Mouse (Mus musculus) heart, postnatal 4 days (tissue): Measurements from ENCODE around the gene Dennd5b. TPM values are rescaled to one million over a fixed set of nuclear protein-coding genes. Genes with fewer than 3 reads are reported as not detected.

Experiments
- DNase-seq: peaks from one replicate; pipeline ENCODE4 v3.0.0; 2021
- total RNA-seq, 2 experiments: library from RNA; stranded (reverse); gene quantifications; 2 replicates each; pipeline ENCODE4 v1.2.3; 2021

Dennd5b gene
- total RNA-seq, 2 experiments from 2014 or later, result 37.9 to 41.0 TPM

DNA sequence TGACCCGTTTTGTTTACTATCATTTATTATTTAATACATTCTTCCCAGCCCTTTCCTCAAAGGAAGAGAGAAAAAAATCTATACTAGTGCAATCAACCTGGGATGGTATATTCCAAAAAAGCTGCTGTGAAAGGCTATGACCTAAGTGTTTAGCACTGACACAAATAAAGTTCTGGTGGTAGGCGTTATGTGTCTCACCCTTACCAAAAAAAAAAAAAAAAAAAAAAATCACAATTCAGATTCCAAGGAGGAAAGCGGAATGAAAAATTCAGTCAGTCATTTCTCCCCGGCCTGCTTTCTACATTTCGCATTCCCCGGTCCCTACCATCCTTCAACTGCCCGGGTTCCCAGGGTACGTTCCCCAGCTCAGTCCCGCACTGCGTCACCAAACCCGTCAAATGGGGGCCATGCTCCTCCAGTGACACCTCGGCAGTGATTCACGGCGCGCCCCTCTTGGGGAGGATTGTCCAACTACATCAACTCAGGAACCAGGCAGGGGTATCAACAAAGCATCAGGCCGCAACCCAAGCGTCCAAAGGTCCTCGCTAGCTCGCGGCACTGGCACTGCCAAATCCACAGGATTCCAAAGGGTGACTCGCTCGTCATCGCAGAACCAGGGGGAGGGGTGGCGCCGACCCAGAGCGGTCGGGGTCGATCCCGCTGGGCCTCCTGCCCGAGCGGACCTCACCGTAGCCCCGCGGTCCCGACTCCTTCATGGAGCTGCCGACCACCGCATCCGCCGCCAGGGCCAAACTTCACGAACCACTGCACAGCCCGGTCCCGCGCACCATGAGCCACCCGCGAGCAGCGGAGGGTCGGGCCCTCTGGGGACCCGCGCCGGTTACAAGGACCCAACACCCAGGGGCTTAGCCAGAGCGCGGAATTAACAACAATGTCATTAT, 1.1 kb downstream of the Dennd5b start:
- peak; percentile 66 for DNase-seq

DNA sequence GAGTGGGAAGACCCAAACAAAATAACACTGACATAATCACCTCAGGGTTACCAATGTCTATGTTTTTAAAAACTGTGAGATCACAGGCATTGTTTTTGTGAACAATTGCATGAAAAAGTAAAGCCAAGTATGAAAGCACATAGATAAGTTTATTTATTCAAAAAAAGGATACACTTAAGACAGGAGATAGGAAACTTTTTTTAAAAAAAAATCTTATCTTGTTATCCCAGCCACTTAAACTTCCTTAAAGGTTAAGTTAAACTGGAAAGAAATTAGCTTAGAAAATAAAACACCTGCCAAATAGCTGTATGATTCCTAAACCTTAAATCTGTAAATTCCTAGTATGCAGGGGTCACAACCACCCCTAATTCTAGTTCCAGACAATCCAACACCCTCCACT, 2.5 kb downstream of the Dennd5b start:
- no peak for DNase-seq

GRCm38 (mm10) chr6:149097276-149097675, 4.2 kb downstream of the Dennd5b start:
- DNase-seq, result no peak

GRCm38 (mm10) chr6:149096233-149096632, 5.2 kb downstream of the Dennd5b start:
- DNase-seq, result no peak

GRCm38 (mm10) chr6:149095389-149095788, 6.1 kb downstream of the Dennd5b start:
- peak; percentile 23 for DNase-seq

- no peak for DNase-seq
These were observed 6.9 kb downstream of the Dennd5b start for GRCm38 (mm10) chr6:149094555-149094954.

- DNase-seq, result peak; percentile 30
These were observed 8.0 kb downstream of the Dennd5b start for GRCm38 (mm10) chr6:149093465-149093864.

GRCm38 (mm10) chr6:149092406-149092805, 9.1 kb downstream of the Dennd5b start:
- DNase-seq, result no peak

DNA sequence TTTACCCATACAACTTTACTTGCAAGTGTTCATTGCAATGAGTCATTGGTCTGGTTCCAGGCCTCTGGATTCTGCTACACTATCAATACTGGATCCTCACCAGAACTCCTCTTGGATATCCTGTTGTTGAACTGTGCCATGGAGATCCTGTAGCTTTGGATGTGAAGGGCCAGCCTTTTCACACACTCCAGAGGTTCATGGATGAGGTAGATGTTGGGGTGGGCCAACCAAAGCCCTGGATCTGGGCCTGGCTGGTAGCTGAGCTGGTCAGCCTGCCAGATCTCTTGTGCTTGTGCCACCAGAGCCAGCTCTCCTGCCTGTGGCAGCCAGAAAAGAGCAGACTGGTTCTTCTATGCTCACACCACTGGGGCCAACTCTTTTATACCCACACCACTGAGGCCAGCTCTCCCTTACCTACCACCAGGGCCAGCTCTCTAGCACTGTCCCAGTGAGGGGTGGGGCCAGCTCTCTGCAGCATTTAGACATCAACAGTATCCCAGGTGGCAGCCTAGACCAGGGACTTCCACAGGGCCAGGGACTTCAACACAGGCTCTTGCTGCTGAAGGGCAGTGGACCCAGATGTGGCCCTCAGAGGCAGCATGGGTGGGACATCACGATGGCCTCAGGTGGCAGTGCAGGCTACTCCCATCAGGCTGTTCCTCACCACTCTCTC, 24.2 kb downstream of the Dennd5b start:
- DNase-seq, result no peak

DNA sequence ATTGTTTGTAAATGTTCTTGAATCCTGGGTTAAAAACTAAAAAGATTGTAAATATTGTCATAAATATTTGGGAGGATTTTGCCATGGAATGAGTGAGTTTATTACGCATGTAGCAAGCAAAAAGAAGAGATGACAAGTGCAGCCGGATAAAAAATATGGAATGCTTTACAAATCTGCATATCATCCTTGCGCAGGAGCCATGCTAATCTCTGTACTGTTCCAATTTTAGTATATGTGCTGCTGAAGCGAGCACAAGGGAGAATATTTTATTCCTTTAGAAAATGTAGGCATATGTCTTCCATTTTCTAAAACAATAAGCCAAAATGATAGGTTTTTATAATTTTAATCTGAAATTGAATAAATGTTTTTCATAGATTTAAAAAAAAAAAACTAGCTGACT, 27.6 kb downstream of the Dennd5b start:
- no peak for DNase-seq

GRCm38 (mm10) chr6:149072873-149073272, 28.6 kb downstream of the Dennd5b start:
- DNase-seq, result no peak

DNA sequence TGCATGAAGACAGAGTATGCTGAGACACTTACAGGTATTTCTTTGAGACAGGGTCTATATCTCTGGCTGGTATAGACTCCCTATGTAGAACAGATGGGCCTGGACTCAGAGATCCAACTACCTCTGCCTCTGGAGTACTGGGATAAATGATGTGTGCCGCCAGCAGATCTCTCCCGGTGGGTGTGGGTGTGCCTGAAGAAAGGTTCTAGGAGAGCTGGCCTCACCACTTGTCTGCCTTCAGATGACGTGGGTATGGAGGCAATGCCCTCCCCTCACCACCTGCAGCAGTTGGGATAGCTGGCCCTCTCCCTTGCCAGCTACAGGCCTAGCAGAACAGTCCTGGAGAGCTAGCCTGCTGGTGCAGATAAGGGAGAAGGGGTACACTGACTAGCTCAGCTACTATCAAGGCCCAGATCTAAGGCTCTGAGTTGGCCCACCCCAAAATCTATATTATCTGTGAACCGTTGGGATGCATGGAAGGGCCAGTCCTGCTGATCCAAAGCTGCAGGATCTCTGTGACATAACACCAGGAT, 30.8 kb downstream of the Dennd5b start:
- no peak for DNase-seq

- DNase-seq, result no peak
These were observed 38.1 kb downstream of the Dennd5b start for GRCm38 (mm10) chr6:149063382-149063781.

- no peak for DNase-seq
These were observed 40.7 kb downstream of the Dennd5b start for GRCm38 (mm10) chr6:149060670-149061387.

DNA sequence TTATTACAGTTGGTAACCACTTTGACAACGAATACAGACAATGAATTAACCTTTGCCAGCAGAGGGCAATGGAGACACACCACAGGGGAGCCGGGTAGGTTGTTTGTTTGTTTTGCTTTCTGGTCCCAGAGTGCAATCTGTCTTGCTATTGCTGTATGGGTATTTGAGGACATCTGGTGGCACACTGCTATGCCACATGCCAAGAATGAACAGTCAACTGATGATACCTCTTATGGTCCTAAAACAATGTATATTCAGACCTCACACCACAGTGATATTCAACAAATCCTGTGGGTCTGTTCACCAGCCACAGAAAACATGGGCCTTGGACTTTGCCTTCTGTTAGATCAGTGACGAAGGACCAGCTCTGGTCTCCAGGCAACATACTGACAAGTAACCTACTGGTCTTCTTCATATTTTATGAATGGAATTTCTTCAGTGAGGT, 43.5 kb downstream of the Dennd5b start:
- DNase-seq, result peak; percentile 43

- DNase-seq, result no peak
These were observed 46.7 kb downstream of the Dennd5b start for GRCm38 (mm10) chr6:149054780-149055179.

DNA sequence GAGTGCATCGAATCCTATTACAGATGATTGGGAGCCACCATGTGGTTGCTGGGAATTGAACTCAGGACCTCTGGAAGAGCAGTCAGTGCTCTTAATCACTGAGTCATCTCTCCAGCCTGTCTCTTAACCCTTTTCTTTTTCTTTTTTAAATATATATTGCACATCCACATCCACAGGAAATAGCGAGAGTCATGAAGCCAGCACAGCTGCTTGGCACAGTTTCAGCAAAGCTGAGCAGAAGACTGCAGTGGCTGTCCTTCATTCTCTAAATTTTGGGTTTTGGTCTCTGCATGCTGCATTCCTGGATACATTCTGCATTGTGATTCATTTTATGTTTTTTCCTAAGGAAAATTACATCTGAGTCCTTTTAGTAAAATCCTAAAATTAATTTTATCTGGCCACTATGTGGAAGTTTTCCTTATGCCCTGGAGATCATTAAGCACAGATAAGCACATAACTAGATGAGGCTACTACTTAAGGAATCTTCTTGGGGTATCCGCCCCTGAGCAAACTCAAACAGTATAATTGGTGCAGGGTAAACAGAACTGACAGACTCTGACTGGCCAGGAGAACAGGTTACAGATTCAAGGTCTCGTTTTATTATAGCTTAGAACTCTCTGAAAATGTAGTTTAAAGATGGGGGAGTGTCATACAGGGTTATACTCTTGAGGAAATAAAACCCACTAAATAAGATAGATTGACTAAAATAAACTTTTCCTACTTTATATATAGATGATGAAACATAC, 50.3 kb downstream of the Dennd5b start:
- peak; percentile 27 for DNase-seq

- no peak for DNase-seq
These were observed 61.4 kb downstream of the Dennd5b start for GRCm38 (mm10) chr6:149040099-149040498.

DNA sequence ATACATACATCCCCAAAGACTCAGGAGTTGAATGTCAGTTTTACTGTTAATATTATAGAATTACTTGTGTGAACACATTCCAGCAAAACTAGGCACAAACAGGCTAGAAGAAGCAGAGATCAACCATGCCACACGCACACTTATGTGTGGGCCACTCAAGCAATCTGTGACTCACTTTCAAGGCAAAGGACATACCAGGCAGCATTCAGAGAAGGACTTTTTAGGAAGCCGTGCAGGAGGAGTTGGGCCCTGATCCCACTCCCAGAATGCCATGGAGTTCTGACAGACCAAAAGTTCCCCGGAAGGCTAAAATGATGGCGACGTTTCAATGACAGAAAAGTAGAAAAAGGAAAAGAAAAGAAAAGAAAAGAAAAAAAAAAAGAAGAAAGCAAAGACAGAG, 69.3 kb downstream of the Dennd5b start:
- no peak for DNase-seq

- no peak for DNase-seq
These were observed 70.1 kb downstream of the Dennd5b start for GRCm38 (mm10) chr6:149031377-149031776.

DNA sequence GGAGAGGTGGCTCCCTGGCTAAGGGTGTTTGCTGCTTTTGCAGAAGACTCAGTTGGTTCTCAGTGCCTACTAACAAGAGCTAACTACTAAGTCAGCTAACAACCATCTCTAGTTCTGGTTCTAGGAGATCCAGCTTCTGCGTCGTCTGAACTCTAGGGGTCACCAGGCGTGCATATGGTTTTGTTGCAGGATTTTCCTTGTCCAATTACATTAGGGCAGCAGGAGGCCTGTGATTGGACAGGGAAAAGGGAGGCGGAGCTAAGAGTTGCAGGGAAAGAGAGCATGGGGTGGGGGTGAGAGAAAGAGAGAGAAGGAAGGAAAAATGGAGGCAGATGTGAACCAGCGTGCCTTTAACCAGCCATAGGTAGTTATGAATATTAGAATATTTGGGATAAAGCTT, 83.0 kb downstream of the Dennd5b start:
- no peak for DNase-seq

DNA sequence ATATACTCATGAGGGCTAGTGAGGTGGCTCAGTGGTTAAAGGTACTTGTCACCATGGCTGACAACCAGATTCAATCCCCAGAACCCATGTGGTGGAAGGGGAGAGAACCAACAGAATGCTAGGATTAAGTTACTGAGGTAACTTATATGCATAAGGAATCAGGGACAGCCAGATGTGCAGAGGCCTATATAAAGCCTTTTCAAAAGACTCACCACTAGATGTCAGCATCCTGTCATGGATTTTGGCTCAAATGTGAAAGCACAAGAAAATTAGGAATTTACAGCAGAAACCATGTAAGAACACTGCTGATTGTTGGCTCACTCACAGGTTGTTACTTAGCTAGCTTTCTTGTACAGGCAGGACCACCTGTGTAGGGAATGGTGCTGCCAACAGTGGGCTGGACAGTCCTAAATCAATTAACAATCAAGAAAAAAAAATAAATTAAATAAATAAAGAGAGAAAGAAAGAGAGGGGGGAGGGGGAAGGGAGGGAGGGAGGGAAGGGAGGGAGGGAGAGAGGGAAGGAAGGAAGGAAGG, 90.6 kb downstream of the Dennd5b start:
- no peak for DNase-seq
